Comparison of ENCODE assay signal across 8 mouse cellular contexts in genomic region chr10:81285694-81286450, GRCm38 (mm10). TPM values are rescaled to one million over a fixed set of nuclear protein-coding genes. Genes with fewer than 3 reads are reported as not detected.
A peak's percentile ranks its signal among the peaks of the same experiment; 100 is the strongest.
DNase-seq lines count a peak whose midpoint lies in the region; ATAC-seq and TF ChIP-seq lines count a peak whose summit lies in the region.

No protein-coding gene starts in this region.

- dilution Hi-C loops in CH12.LX (cut with MboI; ENCODE audit: extremely low pct_ligation_motif_present, extremely low pct_unique_long_range_greater_than_20kb, low sequenced_read_pairs) = no loop called here

- peaks cover 34% of the 10 kb centered on the region for H3K27me3 ChIP-seq in CH12.LX (replicated peaks)
- peaks cover 65% of the 10 kb centered on the region for H3K27me3 ChIP-seq in heart, embryonic 15.5 days
- peaks cover 3% of the 10 kb centered on the region for H3K27me3 ChIP-seq in neural tube, embryonic 14.5 days (ENCODE audit: control insufficient read depth, insufficient read depth, low read length)
- H3K27me3 ChIP-seq in testis, adult 2 months (ENCODE audit: control insufficient read depth, insufficient read depth, low read length) = no peaks in the 10 kb centered on the region

- peak; percentile 82 for DNase-seq in CH12.LX (ENCODE audit: extremely low read depth)
- DNase-seq in brain, embryonic 18.5 days (ENCODE audit: low read depth, low spot score) = peak; percentile 64
- peak; percentile 96 for DNase-seq in kidney, postnatal 10 days
- DNase-seq in lung, adult 18-20 months = peak; percentile 91 to 94

- H3K9ac ChIP-seq in CH12.LX (ENCODE audit: insufficient read depth, low read depth) = peak overlapping the region; percentile 49
- H3K9ac ChIP-seq in heart, embryonic 15.5 days = peak overlapping the region; percentile 51
- peak overlapping the region; percentile 50 for H3K9ac ChIP-seq in neural tube, embryonic 14.5 days (replicated peaks; ENCODE audit: low read depth, low read length)

- peak; percentile 37; the same call in 1 of the 2 replicates for TF ChIP-seq POLR2A in CH12.LX (IDR thresholded peaks at IDR 0.05; ENCODE audit: low read depth, low read length)
- no peak for TF ChIP-seq POLR2A in testis, adult 2 months (IDR thresholded peaks at IDR 0.05; ENCODE audit: control insufficient read depth, low read depth, low read length)

- WGBS in heart, embryonic 15.5 days = 2% methylated on average over 54 of the region's 54 CpGs
- WGBS in neural tube, embryonic 14.5 days = 2% methylated on average over 54 of the region's 54 CpGs

- peaks cover 5 to 39% of the 10 kb centered on the region in 2 experiments; a peak in 3 of 4 replicates for H3K4me1 ChIP-seq in CH12.LX (ENCODE audit: control insufficient read depth in 1 of 2, insufficient read depth in 2 of 2)
- H3K4me1 ChIP-seq in heart, embryonic 15.5 days (replicated peaks) = peaks cover 21% of the 10 kb centered on the region
- peaks cover 4% of the 10 kb centered on the region; the same call in 1 of the 2 replicates for H3K4me1 ChIP-seq in neural tube, embryonic 14.5 days (ENCODE audit: control insufficient read depth, insufficient read depth, low read length)
- peaks cover 24% of the 10 kb centered on the region for H3K4me1 ChIP-seq in testis, adult 2 months (ENCODE audit: control insufficient read depth, insufficient read depth, low read length)

- peak overlapping the region; percentile 76 for H3K4me2 ChIP-seq in CH12.LX (ENCODE audit: insufficient read depth, low read depth, poor library complexity, severe bottlenecking)
- H3K4me2 ChIP-seq in heart, embryonic 15.5 days = peak overlapping the region; percentile 89
- peak overlapping the region; percentile 71 for H3K4me2 ChIP-seq in neural tube, embryonic 14.5 days (ENCODE audit: low read depth, low read length)

- TF ChIP-seq RAD21 in CH12.LX (IDR thresholded peaks at IDR 0.05; ENCODE audit: low read depth, low read length) = no peak

- peak overlapping the region; percentile 45 to 67 (median 52) for H3K4me3 ChIP-seq in CH12.LX (replicated peaks in 1 of 3; ENCODE audit: low read depth in 2 of 3, low read length in 2 of 3, poor library complexity in 1 of 3)
- H3K4me3 ChIP-seq in heart, embryonic 15.5 days = peak overlapping the region; percentile 55
- peak overlapping the region; percentile 39 for H3K4me3 ChIP-seq in neural tube, embryonic 14.5 days (ENCODE audit: low read depth, low read length)
- peak overlapping the region; percentile 69 for H3K4me3 ChIP-seq in testis, adult 2 months (ENCODE audit: control insufficient read depth, low read depth, low read length)

- no peaks in the 10 kb centered on the region for H3K79me2 ChIP-seq in CH12.LX (replicated peaks; ENCODE audit: control insufficient read depth, extremely low read depth, insufficient read depth, poor library complexity, severe bottlenecking)

- peak; percentile 41; the same call in 1 of the 2 replicates for ATAC-seq in erythroblast, adult 5-6 weeks (replicated peaks; ENCODE audit: low FRiP score, poor library complexity, severe bottlenecking)
- ATAC-seq in heart, embryonic 15.5 days (replicated peaks; ENCODE audit: insufficient number of reproducible peaks, insufficient read depth, low FRiP score, low read depth) = peak; percentile 63
- ATAC-seq in neural tube, embryonic 14.5 days (ENCODE audit: low read depth) = peak; percentile 72

- no peaks in the 10 kb centered on the region for H3K36me3 ChIP-seq in CH12.LX (replicated peaks in 1 of 2; ENCODE audit: control insufficient read depth in 1 of 2, insufficient read depth in 1 of 2, low read length in 1 of 2)
- H3K36me3 ChIP-seq in heart, embryonic 15.5 days = no peaks in the 10 kb centered on the region
- H3K36me3 ChIP-seq in neural tube, embryonic 14.5 days (ENCODE audit: control insufficient read depth, insufficient read depth, low read length) = no peaks in the 10 kb centered on the region
- H3K36me3 ChIP-seq in testis, adult 2 months (ENCODE audit: control insufficient read depth, insufficient read depth, low read length) = no peaks in the 10 kb centered on the region

- no peak overlapping the region for H3K27ac ChIP-seq in CH12.LX (ENCODE audit: insufficient read depth, low read depth)
- H3K27ac ChIP-seq in heart, embryonic 15.5 days = no peak overlapping the region
- H3K27ac ChIP-seq in neural tube, embryonic 14.5 days (ENCODE audit: low read depth, low read length) = no peak overlapping the region
- no peak overlapping the region for H3K27ac ChIP-seq in testis, adult 2 months (ENCODE audit: control insufficient read depth, insufficient read depth, low read depth, low read length)

- in situ Hi-C loops in CH12.LX (cut with MboI; ENCODE audit: low pct_ligation_motif_present, low pct_unique_long_range_greater_than_20kb, low sequenced_read_pairs) = loop anchor here (5.0 kb wide), 1 partner anchor 89 kb away; no protein-coding TSS in a partner anchor

- TF ChIP-seq CTCF in CH12.LX (conservative IDR thresholded peaks at IDR 0.05 in 1 of 2, IDR thresholded peaks at IDR 0.05 in 1 of 2; ENCODE audit: low read depth in 2 of 2, low read length in 2 of 2) = peak in 1 of 2 experiments; percentile 19; a peak in 1 of 4 replicates
- TF ChIP-seq CTCF in testis, adult 2 months (IDR thresholded peaks at IDR 0.05; ENCODE audit: control insufficient read depth, insufficient read depth, insufficient replicate concordance, low read depth, low read length) = no peak

- TF ChIP-seq EP300 in CH12.LX (IDR thresholded peaks at IDR 0.05; ENCODE audit: low read length) = no peak

- peaks cover 6% of the 10 kb centered on the region for H3K9me3 ChIP-seq in CH12.LX (replicated peaks; ENCODE audit: low read length)
- H3K9me3 ChIP-seq in heart, embryonic 15.5 days (replicated peaks) = no peaks in the 10 kb centered on the region
- no peaks in the 10 kb centered on the region for H3K9me3 ChIP-seq in neural tube, embryonic 14.5 days (ENCODE audit: control insufficient read depth, low read length)

TF ChIP-seq in CH12.LX, 34 proteins besides CTCF, POLR2A, EP300 and RAD21 (continues in another document):
- TF ChIP-seq MAZ (IDR thresholded peaks at IDR 0.05; ENCODE audit: low read depth, low read length) (peak; percentile 93), E2F4 (IDR thresholded peaks at IDR 0.05; ENCODE audit: insufficient replicate concordance, low read depth, low read length) (no peak), MXI1 (IDR thresholded peaks at IDR 0.05; ENCODE audit: low read depth, low read length) (peak; percentile 84), KAT2A (IDR thresholded peaks at IDR 0.05; ENCODE audit: insufficient replicate concordance, low read length) (no peak), TCF12 (IDR thresholded peaks at IDR 0.05; ENCODE audit: low read depth, low read length) (peak; percentile 74), PAX5 (IDR thresholded peaks at IDR 0.05; ENCODE audit: low read length) (no peak)

RNA-seq across cellular contexts. Expression of gene Tjp3, which starts 5.5 kb away (rescaled TPM):
- total RNA-seq in CH12.LX (2012; rRNA removed) = 4.8 and 7.2 TPM in 2 replicates
- 0.42 TPM in 1 of 2 replicates, not detected in the other for total RNA-seq in CH12.LX (2014; rRNA removed)
- polyA plus RNA-seq in CH12.LX (2012; ENCODE audit: insufficient read length, low read depth) = 0.76 and 0.97 TPM in 2 replicates
- 3.3 TPM in 1 of 2 replicates, not detected in the other for total RNA-seq in erythroblast, adult 5-6 weeks (2015; ENCODE audit: low replicate concordance)
- 0.60 and 1.7 TPM in 2 replicates for total RNA-seq in erythroblast, adult 5-6 weeks (2017; ENCODE audit: low replicate concordance)
- 3.2 and 4.3 TPM in 2 replicates for polyA plus RNA-seq in heart, embryonic 15.5 days (2015; fragmentation: Nextera tagmentation; extraction: Ambion mirVana)
- 2.6 and 4.4 TPM in 2 replicates for polyA plus RNA-seq in neural tube, embryonic 14.5 days (2014; fragmentation: Nextera tagmentation; extraction: Ambion mirVana)
- polyA plus RNA-seq in testis, adult 2 months (2012; rRNA removed) = 0.56 and 0.99 TPM in 2 replicates

RNA-seq across cellular contexts. Expression of gene Pip5k1c, which starts 6.9 kb away (rescaled TPM):
- total RNA-seq in CH12.LX (2012; rRNA removed) (12.6 and 17.9 TPM in 2 replicates), CH12.LX (2014; rRNA removed) (11.4 and 11.7 TPM in 2 replicates)
- 46.7 and 51.4 TPM in 2 replicates for polyA plus RNA-seq in CH12.LX (2012; ENCODE audit: insufficient read length, low read depth)
- total RNA-seq in erythroblast, adult 5-6 weeks (2015; ENCODE audit: low replicate concordance) = 9.6 and 11.3 TPM in 2 replicates
- total RNA-seq in erythroblast, adult 5-6 weeks (2017; ENCODE audit: low replicate concordance) = 10.8 and 11.3 TPM in 2 replicates
- polyA plus RNA-seq in heart, embryonic 15.5 days (2015; fragmentation: Nextera tagmentation; extraction: Ambion mirVana) = 26.2 and 38.2 TPM in 2 replicates
- polyA plus RNA-seq in neural tube, embryonic 14.5 days (2014; fragmentation: Nextera tagmentation; extraction: Ambion mirVana) = 133 and 140 TPM in 2 replicates
- 10.1 and 10.4 TPM in 2 replicates for polyA plus RNA-seq in testis, adult 2 months (2012; rRNA removed)

RNA-seq across cellular contexts. Expression of gene Apba3, which starts 19.1 kb away (rescaled TPM):
- total RNA-seq in CH12.LX (2012; rRNA removed) (104 and 149 TPM in 2 replicates), CH12.LX (2014; rRNA removed) (40.2 and 43.4 TPM in 2 replicates)
- polyA plus RNA-seq in CH12.LX (2012; ENCODE audit: insufficient read length, low read depth) = 43.2 and 47.4 TPM in 2 replicates
- 3.3 and 4.4 TPM in 2 replicates for total RNA-seq in erythroblast, adult 5-6 weeks (2015; ENCODE audit: low replicate concordance)
- 4.3 and 10.8 TPM in 2 replicates for total RNA-seq in erythroblast, adult 5-6 weeks (2017; ENCODE audit: low replicate concordance)
- 42.3 and 61.2 TPM in 2 replicates for polyA plus RNA-seq in heart, embryonic 15.5 days (2015; fragmentation: Nextera tagmentation; extraction: Ambion mirVana)
- polyA plus RNA-seq in neural tube, embryonic 14.5 days (2014; fragmentation: Nextera tagmentation; extraction: Ambion mirVana) = 26.1 and 27.8 TPM in 2 replicates
- polyA plus RNA-seq in testis, adult 2 months (2012; rRNA removed) = 53.5 and 77.2 TPM in 2 replicates

RNA-seq across cellular contexts. Expression of gene Mrpl54, which starts 19.1 kb away (rescaled TPM):
- total RNA-seq in CH12.LX (2012; rRNA removed) (128 and 140 TPM in 2 replicates), CH12.LX (2014; rRNA removed) (131 and 167 TPM in 2 replicates)
- 104 and 120 TPM in 2 replicates for polyA plus RNA-seq in CH12.LX (2012; ENCODE audit: insufficient read length, low read depth)
- 6.3 and 56.3 TPM in 2 replicates for total RNA-seq in erythroblast, adult 5-6 weeks (2015; ENCODE audit: low replicate concordance)
- 23.1 and 36.6 TPM in 2 replicates for total RNA-seq in erythroblast, adult 5-6 weeks (2017; ENCODE audit: low replicate concordance)
- polyA plus RNA-seq in heart, embryonic 15.5 days (2015; fragmentation: Nextera tagmentation; extraction: Ambion mirVana) = 208 and 226 TPM in 2 replicates
- polyA plus RNA-seq in neural tube, embryonic 14.5 days (2014; fragmentation: Nextera tagmentation; extraction: Ambion mirVana) = 130 and 136 TPM in 2 replicates
- 181 and 261 TPM in 2 replicates for polyA plus RNA-seq in testis, adult 2 months (2012; rRNA removed)

RNA-seq across cellular contexts. Expression of gene Matk, which starts 33.1 kb away (rescaled TPM):
- total RNA-seq in CH12.LX (2012; rRNA removed) (2.9 and 3.9 TPM in 2 replicates), CH12.LX (2014; rRNA removed) (4.9 and 5.2 TPM in 2 replicates)
- 2.1 and 2.5 TPM in 2 replicates for polyA plus RNA-seq in CH12.LX (2012; ENCODE audit: insufficient read length, low read depth)
- 0.42 and 0.96 TPM in 2 replicates for total RNA-seq in erythroblast, adult 5-6 weeks (2015; ENCODE audit: low replicate concordance)
- total RNA-seq in erythroblast, adult 5-6 weeks (2017; ENCODE audit: low replicate concordance) = 4.3 TPM in 2 replicates
- 1.6 and 3.6 TPM in 2 replicates for polyA plus RNA-seq in heart, embryonic 15.5 days (2015; fragmentation: Nextera tagmentation; extraction: Ambion mirVana)
- polyA plus RNA-seq in neural tube, embryonic 14.5 days (2014; fragmentation: Nextera tagmentation; extraction: Ambion mirVana) = 21.8 and 37.6 TPM in 2 replicates
- polyA plus RNA-seq in testis, adult 2 months (2012; rRNA removed) = 3.0 and 3.5 TPM in 2 replicates
